Mouse (Mus musculus): Measurements from ENCODE around the gene Slc4a8.

Gene Slc4a8

DNA sequence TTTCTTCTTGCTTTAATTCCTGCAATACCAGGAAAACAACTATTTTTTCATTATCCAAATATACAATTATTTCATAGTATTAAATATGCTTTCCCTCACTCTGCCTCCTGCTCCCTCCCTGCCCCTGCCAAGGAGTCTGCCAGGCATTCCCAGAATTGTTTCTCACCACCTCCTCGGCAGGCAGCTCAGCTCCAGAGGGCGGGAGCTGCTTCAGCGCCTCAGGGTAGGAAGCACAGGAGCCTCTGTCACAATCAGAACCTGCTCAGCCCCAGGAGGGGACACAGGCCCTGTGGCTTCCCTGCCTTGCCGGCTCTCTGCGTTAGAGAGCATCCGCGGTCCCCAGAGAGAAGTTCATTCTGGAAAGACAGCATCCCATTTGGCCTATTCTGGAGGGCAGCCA, 71.2 kb downstream of the Slc4a8 start:
- no peak for DNase-seq

DNA sequence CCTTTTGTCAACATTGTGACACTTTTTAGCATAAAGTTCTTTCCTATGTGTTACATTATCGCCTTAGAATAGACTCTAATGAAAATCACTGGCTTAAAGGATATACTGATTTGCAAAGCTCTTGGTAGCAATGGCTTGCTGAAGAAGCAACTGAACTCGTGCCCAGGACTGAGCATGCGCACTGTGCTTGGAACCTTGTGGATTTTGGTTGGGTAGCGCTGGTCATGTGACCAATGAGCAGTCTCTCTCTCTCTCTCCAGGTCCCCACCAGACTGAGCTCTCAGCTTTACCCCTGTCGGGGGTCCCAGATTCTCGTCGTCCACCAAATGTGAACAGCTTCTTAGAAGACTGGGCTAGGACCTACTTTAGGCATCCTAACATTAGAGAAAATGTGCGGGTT, 75.2 kb downstream of the Slc4a8 start:
- DNase-seq: no peak

DNA sequence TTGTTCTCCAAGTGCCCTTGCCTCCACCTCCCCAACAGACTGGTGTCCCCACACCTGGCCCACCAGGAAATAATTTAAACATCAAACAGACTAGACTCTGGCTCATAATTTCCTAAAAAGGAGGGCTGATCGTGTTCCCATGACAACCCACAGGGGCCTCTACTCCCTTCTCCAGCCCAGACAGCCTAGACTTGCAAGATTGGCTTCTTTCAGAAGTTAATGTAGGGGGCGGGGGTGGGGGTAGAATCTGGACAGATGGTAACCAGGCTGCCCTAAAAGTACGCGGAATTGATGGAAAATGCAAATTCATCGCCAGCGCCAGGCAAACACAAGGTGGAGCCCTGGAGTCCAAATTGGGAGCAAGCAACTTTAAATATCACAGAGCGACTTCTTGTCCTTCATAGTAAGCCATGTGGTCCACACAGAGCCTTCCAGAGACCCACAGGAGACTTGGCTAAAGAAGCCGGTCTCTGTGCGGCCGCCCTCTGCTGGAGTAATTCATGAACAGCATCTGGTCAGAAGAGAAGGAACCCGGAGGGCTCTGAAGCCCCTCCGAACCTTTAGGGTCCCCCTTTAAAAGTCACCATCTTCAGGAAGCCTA, 77.2 kb downstream of the Slc4a8 start:
- peak; percentile 73 for DNase-seq

DNA sequence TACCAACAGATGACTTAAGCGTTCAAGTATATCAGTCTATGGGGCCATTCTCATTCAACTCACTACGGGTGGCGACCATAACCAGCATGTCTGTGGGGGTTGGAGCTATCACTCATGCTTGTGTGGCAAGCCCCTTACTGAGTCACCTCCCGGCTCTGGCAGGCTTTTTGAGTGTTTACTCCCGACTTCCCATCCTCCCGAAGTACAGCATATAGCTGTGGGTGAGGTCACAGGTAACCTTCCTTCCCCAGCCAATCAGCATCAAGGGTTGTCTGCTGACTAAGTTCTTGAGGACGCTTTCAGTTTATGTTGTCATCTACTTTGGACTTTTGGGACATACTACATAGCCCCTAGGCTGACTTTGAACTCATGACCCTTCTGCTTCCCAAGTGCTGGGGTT, 82.8 kb downstream of the Slc4a8 start:
- DNase-seq: no peak

DNA sequence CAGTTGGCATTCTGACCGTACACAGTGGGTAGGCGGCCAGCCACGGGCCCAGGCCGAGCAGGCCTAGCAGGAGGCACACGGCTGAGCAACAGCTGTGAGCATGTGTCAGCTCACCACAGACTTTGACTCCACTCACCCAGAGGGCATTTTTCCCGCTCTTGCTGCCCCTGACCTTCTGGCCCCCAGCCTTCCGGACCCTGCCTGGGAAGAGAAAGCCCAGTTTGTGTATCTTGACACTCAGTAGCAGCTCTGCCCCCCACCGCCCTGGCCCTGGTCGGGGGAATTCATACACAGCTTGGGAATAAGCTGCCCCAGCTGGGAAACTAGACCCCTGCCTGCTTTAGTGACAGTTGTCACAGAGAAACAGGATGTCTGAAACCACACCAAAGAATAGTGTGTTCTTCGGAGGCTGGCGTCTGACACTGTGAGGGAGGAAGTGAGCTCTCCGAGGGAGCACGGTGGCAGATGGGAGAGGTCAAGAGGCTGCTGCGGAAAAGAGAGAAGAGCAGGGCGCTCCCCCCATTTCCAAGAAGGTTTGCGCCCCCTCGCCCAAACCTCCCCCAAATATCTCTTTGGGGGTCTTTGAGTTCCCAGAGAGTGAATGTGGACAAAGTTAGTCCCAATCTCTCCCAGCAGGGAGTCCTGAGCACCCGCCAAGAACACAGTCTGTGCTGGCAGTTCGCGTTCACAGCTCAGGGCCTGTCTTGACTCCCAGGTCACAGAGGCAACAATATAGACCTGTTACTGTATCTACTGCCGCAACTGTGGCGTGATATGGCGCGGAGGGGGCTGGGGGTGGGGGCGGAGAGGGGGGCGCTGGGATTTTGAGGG, 83.7 kb downstream of the Slc4a8 start:
- DNase-seq: peak; percentile 60

DNA sequence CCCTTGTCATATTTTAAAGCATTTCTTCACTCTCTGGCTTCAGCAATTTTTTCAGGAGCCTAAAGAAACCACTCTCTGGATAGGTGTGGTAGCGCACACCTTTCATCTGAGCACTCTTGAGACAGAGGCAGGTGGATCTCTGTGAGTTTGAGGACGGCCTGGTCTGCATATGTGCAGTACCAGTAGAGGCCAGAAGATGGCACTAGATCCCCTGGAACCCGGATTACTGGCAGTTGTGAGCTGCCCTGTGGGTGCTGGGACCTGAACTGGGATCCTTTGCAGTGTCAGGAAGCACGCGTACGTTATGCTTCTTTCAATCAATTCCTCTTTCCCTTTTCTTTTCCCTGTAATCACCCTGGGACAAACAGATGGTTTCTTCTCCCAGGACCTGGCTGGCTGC, 85.6 kb downstream of the Slc4a8 start:
- DNase-seq: no peak

DNA sequence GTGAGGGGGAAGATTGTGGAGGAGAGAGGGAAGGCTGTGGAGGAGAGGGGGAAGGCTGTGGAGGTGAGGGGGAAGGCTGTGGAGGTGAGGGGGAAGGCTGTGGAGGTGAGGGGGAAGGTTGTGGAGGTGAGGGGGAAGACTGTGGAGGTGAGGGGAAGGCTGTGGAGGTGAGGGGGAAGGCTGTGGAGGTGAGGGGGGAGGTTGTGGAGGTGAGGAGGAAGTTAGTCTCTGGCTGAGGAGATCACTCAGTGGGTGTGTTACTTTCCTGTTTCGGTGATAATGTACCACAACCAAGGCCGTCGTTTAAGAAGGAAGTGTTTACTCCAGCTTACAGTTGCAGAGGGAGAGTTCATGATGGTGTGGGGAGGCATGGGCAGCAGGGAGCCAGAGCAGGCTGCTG, 96.0 kb downstream of the Slc4a8 start:
- no peak for DNase-seq

DNA sequence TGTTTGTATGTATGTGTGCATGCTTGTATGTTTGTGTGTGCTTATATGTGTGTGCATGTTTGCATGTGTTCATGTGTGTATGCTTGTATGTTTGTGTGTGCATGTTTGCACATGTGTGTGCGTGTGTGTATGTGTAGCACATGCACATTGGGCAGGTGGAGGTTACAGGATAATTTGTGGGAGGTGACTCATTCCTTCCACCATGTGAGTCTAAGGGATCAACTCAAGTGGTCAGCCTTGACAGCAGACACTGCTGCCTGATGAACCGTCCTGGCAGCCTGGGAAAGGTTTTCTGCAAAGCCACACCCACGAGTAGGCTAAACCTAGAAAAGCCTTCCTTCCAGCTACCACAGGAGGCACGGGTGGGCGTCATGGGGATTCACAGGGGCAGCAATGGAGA, 99.3 kb downstream of the Slc4a8 start:
- no peak for DNase-seq

DNA sequence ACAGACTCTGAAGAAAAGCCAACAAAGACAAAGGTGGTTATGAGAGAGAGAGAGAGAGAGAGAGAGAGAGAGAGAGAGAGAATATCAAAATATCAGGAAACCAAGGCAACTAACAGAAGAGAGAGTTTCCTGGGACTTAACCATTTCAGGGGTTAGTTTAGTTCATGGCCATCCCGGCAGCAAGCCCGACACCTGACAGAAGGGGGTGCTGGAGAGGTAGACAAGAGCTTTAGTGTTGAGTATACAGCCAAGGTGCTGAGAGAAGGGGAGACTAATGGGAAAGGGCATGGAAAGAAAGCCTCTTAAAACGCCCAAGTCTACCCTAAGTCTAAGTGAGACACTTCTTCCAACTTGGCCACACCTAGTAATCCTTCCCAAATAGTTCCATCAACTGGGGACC, 104.0 kb downstream of the Slc4a8 start:
- DNase-seq: no peak

DNA sequence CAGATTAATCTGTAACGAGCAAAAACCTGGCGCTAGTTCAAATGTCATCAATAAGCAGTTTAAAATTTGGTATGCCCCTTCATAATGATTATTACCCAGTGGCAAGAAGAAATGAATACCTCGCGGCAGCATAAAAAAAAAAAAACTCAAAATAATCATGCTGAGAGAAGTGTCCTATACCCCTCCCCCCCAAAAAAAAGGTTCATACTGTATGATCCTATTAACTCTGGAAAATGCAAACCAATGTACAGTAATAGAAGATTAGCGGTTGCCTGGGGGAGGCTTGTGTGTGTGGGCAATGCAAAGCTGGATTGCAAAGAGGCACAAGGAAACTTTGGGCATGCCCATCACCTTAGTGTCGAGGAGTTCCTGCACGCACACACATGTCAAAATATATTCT, 108.0 kb downstream of the Slc4a8 start, which contains the start of gene Scn8a:
Gene Scn8a, plus strand, starts transcription at position 301 of the 400 bp plus-strand sequence.
- no peak for DNase-seq

DNA sequence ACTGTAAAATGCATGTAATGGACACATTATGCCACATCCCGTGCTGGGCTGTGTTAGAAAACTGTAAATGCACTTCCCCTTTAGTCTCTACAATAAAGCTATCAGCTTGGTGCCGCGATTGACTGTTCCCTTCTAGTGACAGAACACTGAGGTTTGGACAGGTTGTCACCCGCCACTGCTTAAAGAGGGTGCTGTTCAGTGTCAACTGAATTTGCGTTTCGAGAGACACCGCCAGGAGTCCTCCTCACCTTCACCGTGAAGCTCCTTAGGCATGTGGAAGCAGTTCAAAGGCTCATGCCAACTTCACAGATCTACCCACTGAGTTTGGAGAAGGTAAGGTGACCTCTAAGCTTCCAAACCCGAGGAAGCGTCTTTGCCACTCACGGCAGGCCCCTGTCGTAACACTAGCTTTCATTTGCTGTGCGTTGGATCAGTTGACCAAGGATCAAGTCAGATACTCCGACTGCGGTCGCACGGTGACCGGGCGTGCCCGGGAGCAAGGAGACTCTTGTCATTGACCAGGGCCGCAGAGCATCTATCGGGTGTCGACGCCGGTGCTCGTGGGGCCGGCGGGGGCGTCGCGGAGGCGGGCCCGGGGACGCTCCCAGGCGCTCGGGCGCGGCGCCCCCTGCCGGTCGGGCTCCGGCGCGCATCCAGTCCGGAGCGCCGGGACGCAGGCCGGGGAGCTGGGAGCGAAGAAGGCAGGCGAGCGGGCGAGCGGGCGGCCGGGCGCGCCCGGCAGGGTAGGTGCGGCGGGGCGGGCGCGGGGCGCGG, 108.6 kb downstream of the Slc4a8 start:
- peak; percentile 90 for DNase-seq

DNA sequence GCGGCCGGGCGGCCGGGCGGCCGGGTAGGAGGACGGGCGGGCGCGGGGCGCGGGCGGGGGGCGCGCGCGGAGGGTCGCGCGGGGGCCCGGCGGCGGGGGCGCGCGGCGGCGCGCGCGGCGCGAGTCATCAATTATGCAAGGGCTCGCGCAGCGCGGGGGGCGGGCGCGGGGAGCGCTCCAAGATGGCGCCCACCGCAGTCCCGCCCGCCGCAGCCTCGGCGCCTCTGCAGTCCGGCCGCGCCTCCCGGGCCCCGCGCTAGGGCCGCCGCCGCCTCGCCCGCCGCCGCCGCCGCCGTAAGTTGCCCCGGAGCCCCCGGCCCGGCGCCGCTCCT, 109.2 kb downstream of the Slc4a8 start:
- DNase-seq: peak; percentile 89

DNA sequence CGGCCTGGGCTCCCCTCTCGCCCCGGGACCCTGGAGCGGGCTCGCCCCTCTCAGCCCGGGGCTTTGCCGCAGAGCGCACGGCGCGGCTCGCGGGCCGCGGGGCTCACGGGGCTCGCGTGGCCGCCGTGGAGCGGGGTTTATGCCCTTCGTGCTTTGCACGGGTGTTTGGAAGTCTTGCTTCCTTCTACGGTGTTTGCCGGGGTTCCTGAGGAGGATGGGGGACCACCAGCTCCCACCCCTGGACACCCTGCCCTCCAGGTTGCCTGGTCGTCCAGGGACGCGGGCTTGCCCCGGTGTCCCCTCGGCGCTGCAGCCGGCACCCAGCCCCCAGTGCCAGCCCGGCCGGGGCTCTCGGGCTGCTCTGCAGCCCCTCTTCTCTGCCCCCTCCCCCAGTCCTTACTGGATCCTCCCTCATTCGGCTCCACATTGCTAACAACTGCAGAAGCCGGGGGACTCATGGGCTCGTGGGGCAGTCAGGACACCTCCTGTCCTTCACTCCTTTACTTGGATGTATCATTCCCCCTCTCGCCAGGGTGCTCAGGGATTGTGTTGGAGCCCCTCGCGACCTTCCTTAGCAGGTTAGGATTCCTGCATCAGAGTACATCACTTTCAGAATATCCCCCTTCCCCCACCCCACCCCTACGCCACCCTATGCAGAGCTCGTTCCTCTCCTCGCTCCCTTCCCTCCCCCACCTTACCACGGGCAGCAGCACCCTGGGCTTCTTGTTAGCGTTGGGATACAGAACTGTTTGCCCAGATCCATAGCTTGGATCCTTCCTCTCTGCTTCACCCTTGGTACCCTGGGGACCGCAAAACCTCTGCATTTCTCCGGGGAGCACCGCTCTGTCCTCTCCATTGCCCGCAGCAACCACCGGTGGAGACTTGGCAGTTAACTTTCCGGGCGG, 109.8 kb downstream of the Slc4a8 start:
- DNase-seq: peak; percentile 33

DNA sequence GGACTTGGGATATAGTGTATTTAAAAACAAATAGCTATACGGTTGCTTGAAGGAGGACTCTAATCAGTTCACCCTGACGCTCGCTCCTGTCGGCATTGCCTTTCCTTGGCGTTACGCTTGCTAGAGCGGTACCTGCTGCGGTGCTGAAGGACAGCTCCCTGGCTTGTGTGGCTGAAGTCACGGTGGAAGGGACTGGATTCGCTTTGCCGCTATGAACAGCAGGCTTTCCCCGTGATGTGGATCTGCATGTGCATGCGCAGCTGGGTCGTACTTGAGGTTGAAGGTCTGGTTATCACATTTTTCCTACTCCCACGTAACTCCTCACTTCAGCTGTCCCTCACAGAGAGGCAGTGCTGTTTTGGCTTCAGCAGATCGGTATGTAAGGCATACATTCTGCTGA, 111.6 kb downstream of the Slc4a8 start:
- DNase-seq: peak; percentile 93

All from embryo, embryonic 11 days (tissue).